Mouse (Mus musculus): Measurements from ENCODE around the gene Ensa. TPM values are rescaled to one million over a fixed set of nuclear protein-coding genes. Genes with fewer than 3 reads are reported as not detected.
"Not testable (repeated sequence)": the region's sequence is repeated elsewhere in the genome, so short reads cannot be mapped to it uniquely, and the experiment has no call there.

Gene Ensa
- total RNA-seq, 2 experiments from 2014 or later: 310 TPM

- no peak for DNase-seq
These were observed 20.8 kb downstream of the Ensa start for GRCm38 (mm10) chr3:95645313-95646235.

GRCm38 (mm10) chr3:95648016-95648415 lies 23.2 kb downstream of the Ensa start:
- no peak for DNase-seq

DNA sequence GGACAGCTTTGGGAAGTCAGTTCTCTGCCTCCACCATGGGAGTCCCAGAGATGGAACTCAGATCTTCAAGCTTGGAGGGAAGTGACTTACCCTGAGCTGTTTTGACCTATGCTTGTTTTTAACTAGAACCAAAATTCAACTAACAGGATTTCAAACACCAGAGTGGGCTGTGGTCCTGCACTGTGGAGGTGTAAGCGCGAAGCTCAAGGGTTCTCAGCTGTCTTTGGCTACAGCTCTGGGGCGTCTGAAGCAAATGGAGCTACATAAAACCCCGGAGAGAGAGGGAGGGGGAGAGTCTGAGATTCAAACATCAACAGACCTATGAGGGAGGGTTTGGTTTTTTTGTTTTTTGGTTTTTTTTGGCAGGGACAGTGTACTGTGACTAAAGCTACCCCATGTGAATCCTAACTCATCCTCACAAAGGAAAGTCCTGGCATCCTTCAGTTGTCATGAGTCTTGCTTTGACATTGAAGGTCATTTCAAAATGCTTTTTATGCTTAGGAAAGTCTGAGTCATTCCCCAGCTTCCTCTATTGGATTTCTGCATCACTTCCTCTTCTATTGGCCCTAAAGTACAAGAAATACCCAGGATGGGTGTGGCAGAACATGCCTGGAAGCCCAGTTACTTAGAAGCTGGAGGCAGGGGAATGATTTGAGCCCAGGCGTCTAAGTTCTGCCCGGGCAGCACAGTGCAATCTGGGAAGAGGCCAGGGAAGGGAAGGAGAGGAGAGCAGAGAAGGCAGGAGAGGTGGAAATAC lies 25.7 kb downstream of the Ensa start:
- no peak for DNase-seq

- no peak for DNase-seq
These were observed 26.2 kb downstream of the Ensa start for GRCm38 (mm10) chr3:95651033-95651373.

DNA sequence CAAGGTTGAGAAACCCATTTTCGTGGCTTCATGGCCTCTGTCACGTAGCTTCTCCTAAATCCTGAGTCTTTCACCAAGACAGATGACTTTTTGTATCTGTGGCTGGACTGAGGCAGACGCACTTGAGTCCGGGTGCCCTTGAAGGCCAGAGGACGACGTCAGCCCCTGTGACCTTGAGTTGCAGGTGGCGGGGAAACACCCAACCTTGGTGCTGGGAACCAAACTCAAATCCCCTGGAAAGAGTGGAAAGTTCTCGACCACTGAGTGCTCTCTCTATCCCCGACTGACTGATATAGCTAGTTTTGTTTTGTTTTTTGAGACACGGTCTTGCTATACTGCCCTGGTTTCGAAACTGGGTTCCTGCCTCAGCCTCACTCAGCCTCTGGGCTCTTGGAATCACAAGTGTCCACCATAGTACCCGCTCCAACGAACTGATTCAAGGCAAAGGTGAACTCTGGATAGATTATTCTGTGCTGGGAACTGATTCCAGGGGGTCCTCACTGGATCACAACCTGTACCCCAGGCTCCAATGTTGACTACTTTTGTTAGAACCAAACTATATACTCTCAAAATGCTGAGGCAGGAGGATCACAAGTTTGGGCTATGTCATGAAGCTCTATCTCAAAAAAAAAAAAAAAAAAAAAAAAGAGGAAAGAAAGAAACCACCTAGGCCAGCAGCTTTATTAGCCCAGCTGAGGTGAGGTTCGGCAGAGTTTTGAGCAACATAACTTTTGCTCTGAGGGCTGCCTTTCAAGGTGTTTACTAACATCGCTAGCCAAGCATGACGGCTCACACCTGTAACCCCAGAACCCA lies 26.8 kb downstream of the Ensa start:
- no peak for DNase-seq

DNA sequence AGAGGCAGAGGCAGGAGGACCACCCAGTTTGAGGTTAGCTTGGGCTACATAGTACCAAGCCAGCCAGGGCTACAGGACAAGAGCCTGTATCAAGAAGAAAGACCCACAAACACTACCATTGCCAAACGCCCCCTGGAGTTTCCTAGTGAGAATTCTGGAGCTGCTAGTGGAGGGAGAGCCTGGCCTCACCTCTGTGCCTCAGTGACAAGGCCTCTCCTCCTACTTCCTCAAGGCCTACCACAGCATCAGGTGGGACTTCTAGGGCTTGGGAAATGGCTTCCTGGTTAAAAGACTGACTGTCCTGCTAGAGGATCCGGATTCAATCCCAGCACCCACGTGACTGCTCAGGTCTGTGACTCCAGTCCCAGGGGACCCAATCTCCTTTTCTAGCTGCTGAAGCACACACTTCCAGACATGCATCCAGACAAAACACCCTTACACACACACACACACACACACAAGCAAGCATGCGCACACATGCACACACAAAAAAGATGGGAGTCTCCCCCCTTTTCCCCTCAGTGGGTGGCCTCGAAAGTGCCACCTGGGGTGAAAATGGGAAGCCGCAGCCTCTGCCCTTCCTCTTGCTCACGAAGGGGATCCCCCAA lies 27.5 kb downstream of the Ensa start:
- no peak for DNase-seq

DNA sequence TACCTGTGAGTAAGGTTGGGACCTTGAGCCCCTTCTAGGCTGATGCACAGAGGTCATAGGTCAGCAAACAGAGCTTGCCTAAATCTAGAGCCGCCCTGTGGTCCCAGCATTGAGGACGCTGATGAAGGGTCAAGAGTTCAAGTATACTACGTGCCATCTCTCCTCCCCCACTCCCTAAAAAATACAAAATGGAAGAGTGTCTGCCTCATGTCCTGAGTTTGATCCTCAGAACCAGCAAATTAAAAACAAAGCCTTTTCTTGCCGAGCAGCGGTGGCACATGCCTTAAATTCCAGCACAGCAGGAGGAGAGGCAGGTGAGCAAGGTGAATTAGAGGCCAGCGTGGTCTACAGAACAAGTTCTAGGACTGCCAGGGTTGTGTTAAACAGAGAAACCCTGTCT lies 28.1 kb downstream of the Ensa start:
- DNase-seq: no peak

- DNase-seq: no peak
These were observed 28.8 kb downstream of the Ensa start for GRCm38 (mm10) chr3:95653473-95654034.

GRCm38 (mm10) chr3:95654371-95654770 lies 29.6 kb downstream of the Ensa start:
- not testable (repeated sequence) for DNase-seq

DNA sequence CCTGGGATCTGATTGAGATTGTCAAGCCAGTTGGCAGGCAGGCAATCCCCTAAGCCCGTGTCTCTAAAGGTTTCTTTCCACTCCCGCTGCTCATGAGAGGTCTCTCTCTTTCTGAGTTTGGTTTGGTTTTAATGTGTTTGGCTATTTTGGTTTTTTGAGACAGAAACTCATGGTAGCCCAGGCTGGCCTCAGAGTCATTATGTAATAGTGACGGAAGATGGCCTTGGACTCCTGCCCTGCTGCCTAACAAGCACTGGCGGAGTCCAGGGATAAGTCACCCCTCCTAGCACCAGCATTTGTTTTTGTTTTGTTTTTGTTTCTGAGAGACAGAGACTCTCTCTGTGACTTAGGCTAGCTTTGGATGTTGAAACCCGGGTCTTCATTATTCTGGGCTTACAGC lies 30.6 kb downstream of the Ensa start:
- DNase-seq: no peak

DNA sequence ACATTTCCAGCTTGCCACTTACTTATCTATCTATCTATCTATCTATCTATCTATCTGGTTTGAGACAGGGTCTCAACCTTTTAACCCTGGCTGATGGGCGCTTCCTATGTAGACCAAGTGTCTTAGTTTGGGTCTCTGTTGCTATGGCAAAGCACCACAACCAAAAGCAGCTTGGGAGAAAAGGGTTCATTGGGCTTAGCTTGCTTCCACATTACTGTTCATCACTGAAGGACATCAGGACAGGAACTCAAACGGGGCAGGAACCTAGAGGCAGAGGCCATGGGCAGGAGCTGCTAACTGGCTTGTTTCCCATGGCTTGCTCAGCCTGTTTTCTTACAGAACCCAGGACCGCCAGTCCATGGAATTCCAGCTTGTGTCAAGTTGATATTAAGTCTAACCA lies 32.3 kb downstream of the Ensa start:
- no peak for DNase-seq

DNA sequence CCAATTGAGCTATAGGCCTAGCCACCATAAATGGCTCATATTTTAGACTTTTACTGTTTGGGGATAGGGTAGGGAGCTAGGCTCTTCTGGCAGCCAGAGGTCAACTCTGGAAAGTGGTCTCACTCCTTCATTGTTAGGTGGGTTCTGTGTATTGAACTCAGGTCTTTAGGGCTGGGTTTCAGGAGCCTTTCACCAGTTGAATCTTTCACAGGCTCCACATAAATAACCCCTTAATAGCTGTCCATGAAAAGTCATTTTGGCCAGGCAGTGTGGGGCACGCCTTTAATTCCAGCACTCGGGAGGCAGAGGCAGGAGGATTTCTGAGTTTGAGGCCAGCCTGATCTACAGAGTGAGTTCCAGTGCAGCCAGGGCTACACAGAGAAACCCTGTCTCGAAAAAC lies 32.9 kb downstream of the Ensa start:
- DNase-seq: no peak

DNA sequence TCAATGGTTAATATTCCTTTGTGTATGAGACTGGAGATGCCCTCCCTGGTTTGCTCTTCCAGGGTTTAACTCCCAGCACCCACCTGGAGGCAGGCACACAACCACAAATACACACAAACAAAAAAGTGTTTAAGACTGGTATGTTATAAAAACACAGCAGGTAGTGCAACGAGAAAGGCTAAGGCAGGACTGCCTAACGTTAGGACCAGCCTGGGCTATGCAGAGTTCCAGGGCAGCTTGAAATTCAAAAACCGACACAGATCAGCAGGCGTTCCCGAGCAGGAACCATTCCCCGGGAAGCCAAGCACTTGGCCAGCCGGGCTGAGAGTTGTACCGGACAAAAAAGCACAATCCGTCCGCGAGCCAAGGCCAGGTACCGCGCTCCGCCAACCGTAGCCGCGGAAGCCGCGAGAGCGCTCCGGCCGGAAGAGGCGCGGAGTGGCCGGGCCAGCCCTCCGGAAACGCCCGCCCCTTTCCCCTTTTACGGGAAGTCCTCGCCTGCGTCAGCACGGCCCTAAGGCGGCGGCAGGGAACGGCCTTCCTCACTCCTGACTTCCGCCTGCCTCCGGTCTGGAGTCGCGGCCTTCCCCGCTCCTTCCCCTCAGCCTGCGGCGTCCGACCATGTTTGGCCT lies 33.6 kb downstream of the Ensa start, which contains the start of gene Mcl1:
Gene Mcl1 (plus strand): TSS at position 553 of the 632 bp plus-strand sequence.
- peak; percentile 92 to 93 for DNase-seq

DNA sequence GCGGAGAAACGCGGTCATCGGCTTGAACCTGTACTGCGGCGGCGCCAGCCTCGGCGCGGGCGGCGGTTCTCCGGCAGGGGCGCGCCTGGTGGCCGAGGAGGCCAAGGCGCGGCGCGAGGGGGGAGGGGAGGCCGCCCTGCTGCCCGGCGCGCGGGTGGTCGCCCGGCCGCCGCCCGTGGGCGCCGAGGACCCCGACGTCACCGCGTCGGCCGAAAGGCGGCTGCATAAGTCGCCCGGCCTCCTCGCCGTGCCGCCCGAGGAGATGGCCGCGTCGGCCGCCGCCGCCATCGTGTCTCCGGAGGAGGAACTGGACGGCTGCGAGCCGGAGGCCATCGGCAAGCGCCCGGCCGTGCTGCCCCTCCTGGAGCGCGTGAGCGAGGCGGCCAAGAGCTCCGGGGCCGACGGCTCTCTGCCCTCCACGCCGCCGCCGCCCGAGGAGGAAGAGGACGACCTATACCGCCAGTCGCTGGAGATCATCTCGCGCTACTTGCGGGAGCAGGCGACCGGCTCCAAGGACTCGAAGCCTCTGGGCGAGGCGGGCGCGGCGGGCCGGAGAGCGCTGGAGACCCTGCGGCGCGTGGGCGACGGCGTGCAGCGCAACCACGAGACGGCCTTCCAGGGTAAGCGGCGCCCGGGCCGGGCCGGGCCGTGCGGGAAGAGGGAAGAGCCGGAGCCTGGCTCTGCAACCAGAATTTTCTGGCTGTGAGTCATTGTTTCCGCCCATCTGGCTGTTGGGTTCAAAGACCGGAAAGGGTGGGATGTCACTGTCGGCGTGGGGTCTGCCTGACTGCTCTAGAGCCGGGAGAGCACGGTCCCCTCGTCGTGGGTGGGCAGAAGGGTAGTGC lies 34.3 kb downstream of the Ensa start:
- peak; percentile 62 for DNase-seq

- DNase-seq: no peak
These were observed 35.2 kb downstream of the Ensa start for GRCm38 (mm10) chr3:95659948-95660347.

DNA sequence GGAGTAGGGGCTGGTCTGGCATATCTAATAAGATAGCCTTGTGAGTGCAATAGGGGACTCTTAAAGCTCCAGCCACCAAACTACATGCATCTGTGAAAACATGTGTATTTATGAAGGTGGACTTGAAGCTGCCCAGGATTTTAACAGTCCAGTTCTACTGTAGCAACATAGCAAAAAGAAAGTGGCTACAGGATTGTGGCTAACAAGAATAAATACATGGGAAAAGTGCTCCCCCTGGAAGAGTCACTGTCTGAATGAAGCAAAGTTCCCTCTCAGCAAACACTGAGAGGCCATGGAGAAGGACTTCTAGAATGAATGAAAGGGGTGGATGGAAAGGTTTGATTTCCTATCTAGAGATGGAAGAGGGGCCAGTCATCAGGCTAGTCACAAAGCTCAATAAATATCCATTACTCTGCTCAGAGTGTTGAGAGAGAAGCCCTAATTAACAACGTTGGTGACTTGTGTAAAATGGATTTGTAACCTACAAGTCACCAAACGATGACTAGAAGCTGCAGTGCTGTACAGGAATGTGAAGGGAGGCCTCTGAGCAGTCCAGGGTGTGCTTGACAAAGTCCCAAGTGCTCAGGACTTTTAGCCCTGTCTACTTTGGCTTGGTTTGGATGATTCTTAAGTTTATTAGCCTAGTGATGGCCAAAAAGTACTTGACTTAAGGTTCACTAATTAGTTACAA lies 36.1 kb downstream of the Ensa start:
- no peak for DNase-seq

- DNase-seq: no peak
These were observed 37.3 kb downstream of the Ensa start for GRCm38 (mm10) chr3:95661945-95662715.

- no peak for DNase-seq
These were observed 38.1 kb downstream of the Ensa start for GRCm38 (mm10) chr3:95662724-95663449.
